Mouse (Mus musculus): Measurements from ENCODE around the gene Olfr670. TPM values are rescaled to one million over a fixed set of nuclear protein-coding genes. Genes with fewer than 3 reads are reported as not detected.
"Not testable (repeated sequence)": the region's sequence is repeated elsewhere in the genome, so short reads cannot be mapped to it uniquely, and the experiment has no call there.

Olfr670 gene
- not detected in 2 replicates for polyA plus RNA-seq (2012; ENCODE audit: insufficient read depth, insufficient read length, missing spikeins)

- H3K4me1 ChIP-seq (ENCODE audit: control insufficient read depth, insufficient read depth, insufficient read length, low read length) = no peaks in the 10 kb centered on the region
- no peak within 1 kb of the TSS for H3K4me3 ChIP-seq (ENCODE audit: insufficient read depth, low read depth, low read length)
- H3K27ac ChIP-seq (replicated peaks; ENCODE audit: low read depth, low read length) = no peak within 1 kb of the TSS
These were observed at the start of gene Olfr670 for GRCm38 (mm10) chr7:104962520-104962919. TSS of gene Olfr670 (minus strand) at chr7:104962620.

- Histone ChIP-seq H3K27ac (replicated peaks; ENCODE audit: low read depth, low read length) (no peak within 1 kb of the TSS), H3K4me3 (ENCODE audit: insufficient read depth, low read depth, low read length) (no peak within 1 kb of the TSS), H3K4me1 (ENCODE audit: control insufficient read depth, insufficient read depth, insufficient read length, low read length) (no peaks in the 10 kb centered on the region)
These were observed 39.5 kb upstream of the Olfr670 start, which contains the start of gene Olfr672 for GRCm38 (mm10) chr7:105001929-105002328. TSS of gene Olfr672 (minus strand) at chr7:105002029.

GRCm38 (mm10) chr7:104979026-104979425 lies 16.6 kb upstream of the Olfr670 start, which contains the start of gene Olfr671:
TSS of gene Olfr671 (minus strand) at chr7:104979126.
- no peak within 1 kb of the TSS for H3K4me3 ChIP-seq (ENCODE audit: insufficient read depth, low read depth, low read length)
- no peak within 1 kb of the TSS for H3K27ac ChIP-seq (replicated peaks; ENCODE audit: low read depth, low read length)
- no peaks in the 10 kb centered on the region for H3K4me1 ChIP-seq (ENCODE audit: control insufficient read depth, insufficient read depth, insufficient read length, low read length)

GRCm38 (mm10) chr7:104972507-104972906 lies 10.1 kb upstream of the Olfr670 start:
- not testable (repeated sequence) for H3K4me3 ChIP-seq (ENCODE audit: insufficient read depth, low read depth, low read length); H3K27ac ChIP-seq (replicated peaks; ENCODE audit: low read depth, low read length); H3K4me1 ChIP-seq (ENCODE audit: control insufficient read depth, insufficient read depth, insufficient read length, low read length)

- not testable (repeated sequence) for H3K4me1 ChIP-seq (ENCODE audit: control insufficient read depth, insufficient read depth, insufficient read length, low read length); H3K4me3 ChIP-seq (ENCODE audit: insufficient read depth, low read depth, low read length); H3K27ac ChIP-seq (replicated peaks; ENCODE audit: low read depth, low read length)
These were observed 12.2 kb downstream of the Olfr670 start for GRCm38 (mm10) chr7:104950234-104950633.

- Histone ChIP-seq H3K4me1 (ENCODE audit: control insufficient read depth, insufficient read depth, insufficient read length, low read length) (no peaks in the 10 kb centered on the region), H3K27ac (replicated peaks; ENCODE audit: low read depth, low read length) (no peak within 1 kb of the TSS), H3K4me3 (ENCODE audit: insufficient read depth, low read depth, low read length) (no peak within 1 kb of the TSS)
These were observed 28.5 kb downstream of the Olfr670 start, which contains the start of gene Olfr669 for GRCm38 (mm10) chr7:104933940-104934339. TSS of gene Olfr669 (plus strand) at chr7:104934240.

GRCm38 (mm10) chr7:104927957-104928356 lies 34.5 kb downstream of the Olfr670 start, which contains the start of gene Olfr668:
TSS of gene Olfr668 (minus strand) at chr7:104928057.
- Histone ChIP-seq H3K4me3 (ENCODE audit: insufficient read depth, low read depth, low read length) (no peak within 1 kb of the TSS), H3K27ac (replicated peaks; ENCODE audit: low read depth, low read length) (no peak within 1 kb of the TSS), H3K4me1 (ENCODE audit: control insufficient read depth, insufficient read depth, insufficient read length, low read length) (no peaks in the 10 kb centered on the region)

- Histone ChIP-seq H3K4me3 (ENCODE audit: insufficient read depth, low read depth, low read length) (no peak within 1 kb of the TSS), H3K4me1 (ENCODE audit: control insufficient read depth, insufficient read depth, insufficient read length, low read length) (no peaks in the 10 kb centered on the region), H3K27ac (replicated peaks; ENCODE audit: low read depth, low read length) (no peak within 1 kb of the TSS)
These were observed 41.0 kb downstream of the Olfr670 start, which contains the start of gene Olfr667 for GRCm38 (mm10) chr7:104921382-104921781. TSS of gene Olfr667 (minus strand) at chr7:104921482.

Other genes with a start within 250 kb of the Olfr670 start
- gene Usp17le, start 185.2 kb downstream of the Olfr670 start, polyA plus RNA-seq (2012; ENCODE audit: insufficient read depth, insufficient read length, missing spikeins) = not detected in 2 replicates
- gene Usp17lb, start 120.0 kb downstream of the Olfr670 start, polyA plus RNA-seq (2012; ENCODE audit: insufficient read depth, insufficient read length, missing spikeins) = not detected in 2 replicates
- gene Usp17la, start 105.6 kb downstream of the Olfr670 start, polyA plus RNA-seq (2012; ENCODE audit: insufficient read depth, insufficient read length, missing spikeins) = not detected in 2 replicates
- gene Olfr665, start 84.6 kb downstream of the Olfr670 start, polyA plus RNA-seq (2012; ENCODE audit: insufficient read depth, insufficient read length, missing spikeins) = not detected in 2 replicates
- not detected in 2 replicates for gene Olfr666, start 66.7 kb downstream of the Olfr670 start, polyA plus RNA-seq (2012; ENCODE audit: insufficient read depth, insufficient read length, missing spikeins)
- gene Olfr667, start 41.1 kb downstream of the Olfr670 start, polyA plus RNA-seq (2012; ENCODE audit: insufficient read depth, insufficient read length, missing spikeins) = not detected in 2 replicates
- not detected in 2 replicates for gene Olfr668, start 34.6 kb downstream of the Olfr670 start, polyA plus RNA-seq (2012; ENCODE audit: insufficient read depth, insufficient read length, missing spikeins)
- not detected in 2 replicates for gene Olfr669, start 28.4 kb downstream of the Olfr670 start, polyA plus RNA-seq (2012; ENCODE audit: insufficient read depth, insufficient read length, missing spikeins)
- not detected in 2 replicates for gene Olfr671, start 16.5 kb upstream of the Olfr670 start, polyA plus RNA-seq (2012; ENCODE audit: insufficient read depth, insufficient read length, missing spikeins)
- not detected in 2 replicates for gene Olfr672, start 39.4 kb upstream of the Olfr670 start, polyA plus RNA-seq (2012; ENCODE audit: insufficient read depth, insufficient read length, missing spikeins)
- not detected in 2 replicates for gene Olfr675, start 65.8 kb upstream of the Olfr670 start, polyA plus RNA-seq (2012; ENCODE audit: insufficient read depth, insufficient read length, missing spikeins)
- gene Olfr676, start 70.1 kb upstream of the Olfr670 start, polyA plus RNA-seq (2012; ENCODE audit: insufficient read depth, insufficient read length, missing spikeins) = not detected in 2 replicates
- not detected in 2 replicates for gene Olfr677, start 88.8 kb upstream of the Olfr670 start, polyA plus RNA-seq (2012; ENCODE audit: insufficient read depth, insufficient read length, missing spikeins)
- not detected in 2 replicates for gene Olfr678, start 101.9 kb upstream of the Olfr670 start, polyA plus RNA-seq (2012; ENCODE audit: insufficient read depth, insufficient read length, missing spikeins)
- gene Olfr679, start 118.6 kb upstream of the Olfr670 start, polyA plus RNA-seq (2012; ENCODE audit: insufficient read depth, insufficient read length, missing spikeins) = not detected in 2 replicates
- gene Olfr680-ps1, start 130.2 kb upstream of the Olfr670 start, polyA plus RNA-seq (2012; ENCODE audit: insufficient read depth, insufficient read length, missing spikeins) = not detected in 2 replicates
- not detected in 2 replicates for gene Olfr681, start 154.2 kb upstream of the Olfr670 start, polyA plus RNA-seq (2012; ENCODE audit: insufficient read depth, insufficient read length, missing spikeins)
- not detected in 2 replicates for gene Olfr683, start 184.4 kb upstream of the Olfr670 start, polyA plus RNA-seq (2012; ENCODE audit: insufficient read depth, insufficient read length, missing spikeins)
- not detected in 2 replicates for gene Olfr684, start 201.0 kb upstream of the Olfr670 start, polyA plus RNA-seq (2012; ENCODE audit: insufficient read depth, insufficient read length, missing spikeins)
- not detected in 2 replicates for gene Olfr685, start 223.4 kb upstream of the Olfr670 start, polyA plus RNA-seq (2012; ENCODE audit: insufficient read depth, insufficient read length, missing spikeins)
- not detected in 2 replicates for gene Olfr686, start 244.9 kb upstream of the Olfr670 start, polyA plus RNA-seq (2012; ENCODE audit: insufficient read depth, insufficient read length, missing spikeins)

Measured in brown adipose tissue, adult 24 weeks (tissue).